Mouse (Mus musculus) left cerebral cortex, adult 8-10 months (tissue): ENCODE results near the gene Lrr1. TPM values are rescaled to one million over a fixed set of nuclear protein-coding genes. Genes with fewer than 3 reads are reported as not detected.
A peak's percentile ranks its signal among the peaks of the same experiment; 100 is the strongest.

Experiments used
- DNase-seq, 2 experiments: peaks; one replicate each; pipeline ENCODE4 v3.0.0; 2022; ENCODE audit warnings: low spot score in 2 of 2
- total RNA-seq, 4 experiments: library from RNA; stranded (reverse); gene quantifications; 2 replicates each; pipeline ENCODE4 v1.2.4; 2022

Lrr1 gene
- total RNA-seq, 4 experiments from 2014 or later, result not detected

DNA sequence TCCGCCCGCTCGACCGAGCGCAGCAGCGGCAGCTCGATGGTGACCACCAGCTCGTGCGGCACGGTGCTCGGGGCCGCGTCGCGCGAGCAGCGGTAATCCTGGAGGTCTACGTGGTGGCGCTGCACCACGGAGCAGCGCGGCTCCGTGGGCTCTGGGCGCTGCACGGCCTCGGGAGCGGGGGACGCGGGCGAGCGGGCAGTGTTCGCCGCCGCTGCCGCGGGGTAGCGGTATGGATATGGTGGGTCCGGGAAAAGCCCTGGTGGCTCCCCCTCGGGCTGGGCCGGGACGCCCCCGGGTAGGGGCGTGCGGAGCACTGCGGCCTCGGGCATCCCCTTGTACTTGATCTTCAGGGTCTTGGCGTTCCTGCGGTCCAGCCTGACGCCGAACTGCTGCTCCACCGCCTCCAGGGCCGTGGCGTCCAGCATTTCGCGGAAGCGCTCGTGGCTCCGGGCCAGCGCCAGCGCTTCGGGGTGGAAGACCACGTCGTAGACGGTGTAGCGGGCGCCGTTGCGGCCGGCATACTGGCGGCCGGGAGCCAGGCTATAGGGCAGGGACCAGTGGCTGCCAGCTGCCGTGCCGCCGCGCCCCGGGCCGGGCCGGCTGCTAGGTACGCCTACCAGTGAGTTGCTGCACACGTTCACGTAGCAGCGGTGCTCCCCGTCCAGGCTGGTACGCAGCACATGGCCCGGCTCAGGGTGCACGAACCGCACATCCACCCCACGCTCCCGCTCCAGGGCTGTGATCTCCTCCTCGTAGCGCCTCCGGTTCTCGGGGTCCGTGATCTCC is 29.0 kb downstream of the Lrr1 start:
- DNase-seq, result peak; percentile 25 to 48

DNA sequence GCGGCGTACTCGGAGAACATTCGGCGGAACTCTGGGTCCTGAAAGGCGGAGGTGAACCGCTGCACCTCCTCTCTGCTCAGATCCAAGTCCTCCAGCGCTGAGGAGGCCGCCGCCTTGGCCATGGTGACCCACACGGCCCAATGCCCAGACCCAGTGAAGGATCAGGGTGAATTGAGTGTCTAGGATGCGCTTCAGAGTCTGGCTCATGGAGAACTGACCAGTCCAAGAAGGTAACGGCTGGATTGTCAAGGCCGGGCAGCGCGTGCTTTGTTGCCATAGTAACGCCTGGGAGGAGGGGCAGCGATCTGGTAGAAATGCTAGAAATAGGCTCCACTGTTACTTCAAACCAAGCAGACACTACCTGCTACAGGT is 29.5 kb downstream of the Lrr1 start, which contains the start of gene Dnaaf2:
Gene Dnaaf2, minus strand, starts transcription at position 266 of the 372 bp plus-strand sequence.
- DNase-seq, result peak; percentile 42 to 58

DNA sequence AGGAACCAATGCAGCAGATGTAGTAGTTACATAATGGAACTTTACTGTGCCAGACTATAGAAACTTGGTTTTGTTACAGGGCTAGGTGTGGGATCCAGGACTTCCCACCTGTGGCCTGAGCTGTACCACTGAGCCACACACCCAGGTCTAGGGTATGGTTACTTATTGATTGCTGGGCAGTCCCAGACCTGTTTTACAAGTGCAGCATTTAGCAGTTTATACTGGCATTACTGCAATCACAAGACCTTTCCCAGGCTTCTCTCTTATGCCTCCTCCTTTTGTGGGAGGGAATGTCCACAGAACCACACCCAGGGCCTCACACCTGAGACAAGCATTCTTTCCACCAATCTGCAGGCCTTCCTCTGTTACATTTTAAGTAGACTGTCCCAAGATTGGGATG is 30.4 kb downstream of the Lrr1 start:
- no peak for DNase-seq

DNA sequence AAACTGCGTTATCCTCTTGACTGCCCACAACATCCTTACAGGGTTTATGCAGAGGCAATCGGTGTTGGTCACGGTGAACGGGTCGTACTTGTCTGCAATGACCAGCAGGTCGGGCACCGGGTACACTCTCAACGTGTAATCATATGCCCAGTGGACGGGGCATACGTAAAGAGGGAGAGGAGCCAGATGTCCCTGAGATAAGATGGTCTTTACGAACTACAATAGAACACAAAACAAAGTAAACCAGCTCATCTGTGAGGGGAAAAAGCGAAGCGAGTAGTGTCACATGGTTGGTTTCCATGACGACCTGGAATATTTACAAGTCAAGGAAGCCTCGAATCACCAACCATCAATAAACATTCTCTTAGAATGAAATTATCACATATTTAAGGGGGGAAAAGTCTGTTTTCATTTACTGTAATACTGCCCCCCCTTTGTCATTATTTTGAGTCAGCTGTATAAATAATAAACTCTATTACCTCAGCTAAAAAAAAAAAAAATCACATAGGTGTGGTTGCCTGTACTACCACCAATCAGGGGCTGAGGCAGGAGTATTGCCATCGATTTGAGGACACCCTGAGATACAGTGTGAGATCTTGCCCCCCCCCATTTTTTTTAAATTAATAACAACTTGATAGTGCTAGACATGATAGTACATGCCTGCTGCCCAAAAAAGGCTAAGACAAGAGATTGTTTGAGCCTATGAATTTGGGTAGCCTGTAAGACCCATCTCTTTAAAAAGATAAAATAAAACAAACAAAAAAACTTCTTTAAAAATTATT is 35.6 kb downstream of the Lrr1 start, which contains the start of gene Gm49384:
Gene Gm49384, minus strand, starts transcription at position 216 of the 782 bp plus-strand sequence.
- DNase-seq, result no peak

DNA sequence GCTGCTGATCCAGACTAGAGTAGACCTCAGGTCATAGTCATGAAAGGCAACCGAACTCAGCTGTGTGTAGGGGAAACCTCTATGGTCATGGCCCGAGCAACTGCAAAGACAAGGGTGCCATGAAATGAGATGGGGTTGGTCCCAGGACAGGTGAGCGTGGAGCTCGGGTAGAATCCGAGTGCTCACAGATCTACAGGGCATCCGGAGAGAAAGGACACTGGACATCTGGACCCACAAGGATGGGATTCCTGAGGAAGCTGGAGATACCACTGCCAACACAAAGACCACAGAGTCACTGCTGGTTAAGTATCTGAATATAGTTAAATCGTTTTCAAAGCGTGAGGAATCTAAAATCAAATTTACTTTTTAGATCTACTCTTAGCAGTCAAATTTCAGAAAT is 38.8 kb downstream of the Lrr1 start:
- DNase-seq, result no peak

DNA sequence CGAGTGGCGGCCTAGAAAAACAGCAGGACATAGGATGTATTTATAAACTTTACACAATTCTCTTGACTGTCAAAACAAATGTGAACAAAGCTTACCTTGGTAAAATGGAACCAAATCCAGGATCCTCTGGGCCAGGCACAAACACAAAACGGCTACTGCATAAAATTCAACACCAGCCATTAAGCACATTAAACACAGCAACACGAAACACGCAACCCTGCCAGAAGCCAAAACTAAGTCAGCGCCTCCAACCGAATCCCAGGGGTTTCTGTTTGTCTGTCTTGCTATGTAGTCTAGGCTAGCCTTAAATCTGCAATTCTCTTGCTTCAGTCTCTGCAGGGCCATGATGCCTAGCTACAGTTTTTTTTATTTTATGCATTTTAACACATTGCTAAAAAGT is 39.3 kb downstream of the Lrr1 start:
- DNase-seq, result no peak

DNA sequence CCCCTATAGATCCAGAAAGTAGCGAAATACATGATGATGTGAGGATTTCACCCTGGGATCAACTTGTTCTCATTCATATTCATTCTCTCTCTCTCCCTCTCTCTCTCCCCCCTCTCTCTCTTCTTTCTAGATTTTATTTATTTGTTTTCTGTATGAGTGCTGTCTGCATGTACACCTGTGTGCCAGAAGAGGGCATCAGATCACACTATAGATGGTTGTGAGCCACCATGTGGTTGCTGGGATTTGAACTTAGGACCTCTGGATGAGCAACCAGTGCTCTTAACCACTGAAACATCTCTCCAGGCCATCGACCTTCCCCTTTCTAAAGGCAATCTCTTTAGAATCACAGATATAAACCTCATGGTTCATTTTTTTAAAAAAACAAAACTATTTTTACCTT is 39.9 kb downstream of the Lrr1 start:
- no peak for DNase-seq

DNA sequence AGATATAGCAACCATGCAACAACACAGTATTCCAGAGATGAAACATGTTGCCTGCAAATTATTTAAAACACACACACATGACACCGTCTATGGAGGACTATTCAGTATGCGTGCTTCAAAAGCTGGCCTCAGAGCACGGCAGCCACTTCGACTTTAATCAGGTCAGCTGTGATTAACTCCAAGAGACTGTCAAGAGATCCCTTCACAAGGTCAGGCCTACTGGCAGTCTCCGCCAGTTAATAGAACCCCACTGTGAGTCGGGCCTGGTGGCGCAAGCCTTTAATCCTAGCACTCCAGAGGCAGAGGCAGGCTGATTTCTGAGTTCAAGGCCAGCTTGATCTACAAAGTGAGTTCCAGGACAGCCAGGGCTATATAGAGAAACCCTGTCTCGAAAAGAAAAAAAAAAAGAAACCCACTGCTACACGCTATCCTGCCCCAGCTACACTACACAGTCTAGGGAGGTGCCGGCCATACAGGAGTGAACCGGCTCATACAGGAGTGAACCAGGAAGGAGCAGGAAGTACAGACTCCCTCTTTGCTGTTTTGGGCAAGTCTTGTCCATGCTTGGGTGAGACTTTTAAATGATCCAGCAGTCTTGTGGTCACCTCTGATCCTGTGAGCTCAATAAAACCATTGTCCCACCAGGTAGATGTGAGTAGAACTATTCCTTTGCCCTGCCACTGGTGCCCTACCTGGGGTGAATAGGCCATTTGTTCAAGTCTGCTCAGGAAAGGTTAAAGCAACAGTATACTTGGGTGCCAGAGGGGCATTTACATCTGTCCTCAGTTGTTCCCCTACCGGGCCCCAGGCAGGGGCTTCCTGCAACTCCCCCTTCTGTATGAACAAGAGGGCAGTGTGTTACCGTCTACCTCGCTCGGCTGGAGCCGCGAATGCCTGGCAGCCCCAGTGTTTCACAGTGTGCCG is 41.7 kb downstream of the Lrr1 start:
- no peak for DNase-seq

DNA sequence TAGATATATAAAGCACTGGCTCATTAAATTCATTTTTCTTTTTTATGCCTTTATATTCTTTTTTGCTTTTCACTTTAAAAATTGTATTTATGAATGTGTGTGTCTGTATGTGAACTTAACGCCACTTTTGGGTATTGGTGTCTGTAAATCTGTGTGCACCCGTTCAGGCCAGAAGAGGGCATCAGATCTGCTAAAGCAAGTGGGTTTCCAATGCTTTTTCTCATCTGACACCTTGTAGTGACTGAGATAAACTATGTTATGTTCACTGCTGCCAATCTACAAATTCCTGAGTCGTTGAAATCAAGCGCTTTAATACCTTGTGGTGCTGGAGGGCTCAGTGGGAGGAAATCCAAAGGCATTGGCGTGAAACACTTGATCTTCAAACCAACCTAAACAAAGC is 42.4 kb downstream of the Lrr1 start:
- DNase-seq, result no peak

DNA sequence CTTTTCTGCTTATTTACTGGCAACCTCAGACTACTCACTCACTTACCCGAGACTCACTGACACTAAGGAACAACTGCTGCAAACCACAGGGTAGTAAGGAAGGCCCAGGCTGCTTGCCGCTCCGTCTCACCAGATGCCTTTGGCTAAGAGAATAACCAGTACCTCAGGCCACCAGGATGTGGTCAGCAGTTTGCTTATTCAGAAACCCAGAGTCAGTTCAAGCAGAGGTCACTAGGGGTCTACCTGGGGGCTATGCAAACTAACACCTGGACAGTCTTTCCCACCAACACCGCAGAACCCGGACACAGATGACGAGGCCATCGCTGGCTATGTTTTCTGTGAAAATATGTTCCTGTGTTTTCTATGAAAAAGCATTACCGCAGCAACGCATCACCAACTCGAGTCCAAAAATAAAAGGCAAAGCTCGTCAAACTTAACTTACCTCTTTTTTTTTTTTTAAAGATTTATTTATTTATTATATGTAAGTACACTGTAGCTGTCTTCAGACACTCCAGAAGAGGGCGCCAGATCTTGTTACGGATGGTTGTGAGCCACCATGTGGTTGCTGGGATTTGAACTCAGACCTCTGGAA is 44.7 kb downstream of the Lrr1 start:
- no peak for DNase-seq

DNA sequence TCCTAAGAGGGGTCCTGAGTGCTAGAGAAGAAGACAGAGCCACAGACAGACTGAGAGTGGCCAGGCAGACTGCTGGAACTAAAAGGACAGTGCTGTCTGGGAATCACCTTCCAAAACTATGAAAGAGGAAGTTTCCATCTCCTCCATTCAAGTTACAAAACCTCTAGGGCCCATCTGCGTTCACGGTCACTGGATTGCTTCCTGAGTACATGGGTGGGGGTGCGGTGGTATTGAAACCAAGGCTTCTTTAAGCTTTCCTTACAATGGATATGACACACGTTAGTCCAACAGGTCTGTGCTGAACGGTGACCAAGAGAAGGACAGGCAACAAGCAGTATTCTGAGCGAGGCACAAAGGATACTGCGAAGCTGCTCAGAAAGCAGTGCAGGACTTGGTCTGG is 45.8 kb downstream of the Lrr1 start:
- DNase-seq, result no peak

DNA sequence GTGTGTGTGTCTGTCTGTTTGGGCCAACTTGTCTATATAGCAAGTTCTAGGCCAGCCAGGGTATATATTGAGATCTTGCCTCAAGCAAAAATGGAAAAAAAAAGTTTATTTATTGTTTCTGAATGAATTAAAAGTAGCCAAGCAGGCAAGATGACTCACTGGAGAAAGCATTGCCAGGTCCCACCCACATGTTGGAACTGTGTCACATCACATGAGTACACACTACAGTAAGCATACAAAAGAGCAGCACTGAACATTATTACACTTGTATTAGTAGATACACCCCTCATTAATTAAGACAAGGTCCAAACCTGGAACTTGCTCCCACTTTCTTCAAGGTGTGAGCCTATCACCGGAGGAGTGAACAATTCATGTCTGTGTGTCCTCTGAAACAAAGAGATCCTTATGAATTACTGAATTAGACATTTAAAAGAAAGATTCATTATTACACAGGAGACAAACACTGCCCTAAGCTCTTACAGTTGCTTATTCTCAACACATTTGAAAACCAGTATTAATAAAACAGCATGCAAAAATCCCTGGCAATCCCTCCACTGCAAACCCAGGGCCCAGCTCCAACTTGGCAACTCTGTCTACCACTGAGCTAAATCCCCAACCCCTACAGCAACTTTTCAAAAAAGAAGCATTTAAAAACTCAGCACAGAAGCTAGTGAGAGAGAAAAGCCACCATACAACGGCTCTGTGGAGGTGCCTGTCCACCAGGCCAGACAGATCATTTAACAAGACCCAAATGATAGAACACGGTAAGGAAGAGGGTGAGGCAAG is 46.6 kb downstream of the Lrr1 start:
- DNase-seq, result peak; percentile 21 to 57

DNA sequence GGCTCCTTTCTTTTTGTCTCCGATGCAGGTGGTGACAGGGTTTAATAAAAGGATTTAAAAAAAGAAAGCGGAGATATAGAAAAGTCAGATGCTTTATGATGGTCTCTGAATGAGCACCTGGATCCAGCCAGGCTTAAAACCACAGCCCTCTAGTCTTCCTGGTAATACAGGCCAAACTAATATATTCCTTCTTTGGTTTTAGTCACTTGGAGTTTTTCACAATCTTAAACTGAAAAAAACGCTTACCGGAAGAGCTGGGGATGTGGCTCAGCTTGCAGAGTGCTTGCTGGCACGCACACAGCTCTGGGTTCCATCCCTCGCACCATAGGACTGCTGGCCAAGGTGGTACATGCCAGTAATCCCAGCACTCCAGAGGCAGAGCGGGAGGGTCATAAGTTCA is 48.0 kb downstream of the Lrr1 start:
- no peak for DNase-seq

DNA sequence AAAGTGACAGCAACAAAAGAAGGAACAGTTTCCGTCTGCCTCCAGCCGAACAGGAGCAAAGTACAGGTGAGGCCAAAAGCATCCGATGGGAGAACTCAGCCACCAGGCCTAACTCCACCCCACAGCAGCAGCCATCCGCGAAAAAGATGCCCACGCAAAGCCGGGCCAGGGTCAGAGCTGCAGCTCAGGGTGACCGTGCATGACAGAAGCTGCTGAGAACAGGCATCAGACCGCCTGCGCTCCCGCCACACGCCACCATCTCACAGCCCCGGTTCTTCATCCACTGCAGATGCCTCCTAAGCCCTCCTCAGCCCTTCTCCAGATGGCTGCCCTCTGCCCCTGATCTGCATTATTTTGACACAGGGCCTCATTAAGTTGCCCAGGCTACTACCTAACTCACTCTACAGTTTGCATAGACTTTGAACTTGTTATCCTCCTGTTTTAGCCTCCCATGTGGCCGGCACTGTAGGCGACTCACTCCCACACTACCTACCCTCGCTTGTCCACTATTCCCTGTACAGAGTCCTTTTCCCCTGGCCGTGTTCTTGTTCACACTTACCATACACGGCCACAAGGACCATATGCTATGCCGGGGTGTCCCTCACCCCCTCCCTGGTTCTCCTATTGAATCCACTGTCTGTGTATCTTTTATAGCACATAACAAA is 52.1 kb downstream of the Lrr1 start:
- no peak for DNase-seq

DNA sequence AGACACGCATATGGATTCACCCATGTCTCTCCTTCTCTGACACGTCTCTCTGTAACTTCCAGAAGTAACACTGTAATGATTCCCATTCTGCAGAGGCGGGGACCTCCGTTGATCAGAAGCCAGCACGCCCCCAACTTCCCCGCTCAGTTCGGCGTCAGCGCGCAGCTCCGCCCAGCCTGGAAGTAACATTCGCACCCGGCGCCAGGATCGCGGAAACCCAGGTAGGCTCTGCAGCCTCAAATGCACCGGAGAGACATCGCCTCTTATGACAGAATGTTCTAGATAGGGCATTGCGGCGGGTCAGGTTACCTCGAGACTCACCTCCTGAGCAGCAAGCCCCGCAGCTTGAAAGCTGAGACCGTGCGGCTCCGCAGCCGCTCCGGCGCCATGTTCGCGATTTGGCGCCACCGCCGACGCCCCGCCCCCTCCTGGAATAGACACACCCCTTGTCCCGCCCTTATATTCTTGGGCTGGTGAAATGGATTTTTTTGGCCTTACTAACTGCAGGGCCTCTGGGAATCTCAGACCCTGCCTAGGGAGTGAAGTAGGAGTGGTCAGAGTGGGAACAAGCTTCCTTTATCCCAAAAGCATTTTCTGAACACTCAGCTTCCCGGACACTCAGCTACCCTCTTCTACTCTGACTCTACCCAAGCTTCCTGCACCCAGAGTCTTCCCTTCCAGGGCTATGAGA is 59.3 kb downstream of the Lrr1 start, which contains the start of gene Pole2:
Gene Pole2, minus strand, starts transcription at position 420 of the 691 bp plus-strand sequence.
- peak; percentile 61 to 68 for DNase-seq
